Mouse (Mus musculus) testis, adult 2 months (tissue): ENCODE data around the gene Bcar3. TPM values are rescaled to one million over a fixed set of nuclear protein-coding genes. Genes with fewer than 3 reads are reported as not detected.
A peak's percentile ranks its signal among the peaks of the same experiment; 100 is the strongest.
"Not testable (repeated sequence)": the region's sequence is repeated elsewhere in the genome, so short reads cannot be mapped to it uniquely, and the experiment has no call there.

Experiments used
- H3K27ac ChIP-seq: fragments of 200-500 bp; 2 replicates; pipeline ENCODE4 v1.5.1; 2012; ENCODE audit warnings: low read depth, low read length; ENCODE audit not compliant: control insufficient read depth, insufficient read depth
- H3K27me3 ChIP-seq: fragments of 200-500 bp; 2 replicates; pipeline ENCODE4 v1.6.1; 2012; ENCODE audit warnings: mild to moderate bottlenecking, low read length, moderate library complexity; ENCODE audit not compliant: control insufficient read depth, insufficient read depth
- H3K36me3 ChIP-seq: fragments of 200-500 bp; 2 replicates; pipeline ENCODE4 v1.6.1; 2012; ENCODE audit warnings: mild to moderate bottlenecking, low read length; ENCODE audit not compliant: control insufficient read depth, insufficient read depth
- H3K4me1 ChIP-seq: fragments of 200-500 bp; 2 replicates; pipeline ENCODE4 v1.6.1; 2012; ENCODE audit warnings: low read length; ENCODE audit not compliant: control insufficient read depth, insufficient read depth
- H3K4me3 ChIP-seq: fragments of 200-500 bp; 2 replicates; pipeline ENCODE4 v1.5.1; 2012; ENCODE audit warnings: low read depth, mild to moderate bottlenecking, low read length, moderate library complexity, mixed read lengths; ENCODE audit not compliant: control insufficient read depth
- CTCF ChIP-seq: fragments of 200-500 bp; IDR thresholded peaks from 2 replicates; pipeline ENCODE4 v1.5.1; 2012; ENCODE audit warnings: low read depth, mild to moderate bottlenecking, inconsistent platforms, low read length, moderate library complexity; ENCODE audit not compliant: control insufficient read depth, insufficient read depth, insufficient replicate concordance
- POLR2A ChIP-seq: fragments of 200-500 bp; IDR thresholded peaks from 2 replicates; pipeline ENCODE4 v1.6.1; 2012; ENCODE audit warnings: low read depth, mild to moderate bottlenecking, inconsistent platforms, low read length, moderate library complexity; ENCODE audit not compliant: control insufficient read depth
- polyA plus RNA-seq: library from polyadenylated mRNA; depleted of rRNA; stranded (reverse); fragments of >200 nt; gene quantifications from 2 replicates; pipeline ENCODE4 v1.2.3, GENCODE M21; 2012

The Bcar3 gene
- polyA plus RNA-seq, 1 experiment = 12.5 TPM

GRCm38 (mm10) chr3:122275111-122275510 is 18.8 kb upstream of the Bcar3 start:
- TF ChIP-seq CTCF (no peak), POLR2A (no peak)
- Histone ChIP-seq H3K36me3 (no peaks in the 10 kb centered on the region; the same call in none of the 2 replicates), H3K27me3 (no peaks in the 10 kb centered on the region), H3K4me3 (peak overlapping the region; percentile 62), H3K27ac (no peak overlapping the region), H3K4me1 (peaks cover 2% of the 10 kb centered on the region; the same call in 1 of the 2 replicates)

DNA sequence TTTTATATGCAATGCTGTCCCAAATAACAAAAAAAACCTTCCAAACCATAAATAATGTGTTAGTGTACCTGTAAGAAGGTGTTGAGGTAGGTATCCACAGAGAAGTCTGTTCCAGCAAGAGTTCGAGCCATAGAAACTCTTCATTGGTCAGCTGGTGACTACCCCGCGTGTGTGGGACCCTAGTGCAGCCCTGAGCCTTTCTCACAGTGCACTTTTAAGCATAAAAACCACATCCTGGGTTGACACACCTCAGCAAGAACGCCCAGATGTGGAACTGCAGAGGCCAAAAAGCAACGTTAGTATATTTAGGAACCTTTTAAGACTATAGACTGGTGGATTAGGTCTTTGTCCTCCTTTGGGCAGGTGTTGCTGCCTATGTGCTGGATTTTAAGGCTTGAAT is 6.7 kb upstream of the Bcar3 start:
- H3K27ac ChIP-seq = no peak overlapping the region
- no peaks in the 10 kb centered on the region for H3K27me3 ChIP-seq
- H3K36me3 ChIP-seq = no peaks in the 10 kb centered on the region; the same call in 1 of the 2 replicates
- peaks cover 6% of the 10 kb centered on the region for H3K4me1 ChIP-seq
- H3K4me3 ChIP-seq = no peak overlapping the region
- TF ChIP-seq POLR2A (no peak), CTCF (no peak)

DNA sequence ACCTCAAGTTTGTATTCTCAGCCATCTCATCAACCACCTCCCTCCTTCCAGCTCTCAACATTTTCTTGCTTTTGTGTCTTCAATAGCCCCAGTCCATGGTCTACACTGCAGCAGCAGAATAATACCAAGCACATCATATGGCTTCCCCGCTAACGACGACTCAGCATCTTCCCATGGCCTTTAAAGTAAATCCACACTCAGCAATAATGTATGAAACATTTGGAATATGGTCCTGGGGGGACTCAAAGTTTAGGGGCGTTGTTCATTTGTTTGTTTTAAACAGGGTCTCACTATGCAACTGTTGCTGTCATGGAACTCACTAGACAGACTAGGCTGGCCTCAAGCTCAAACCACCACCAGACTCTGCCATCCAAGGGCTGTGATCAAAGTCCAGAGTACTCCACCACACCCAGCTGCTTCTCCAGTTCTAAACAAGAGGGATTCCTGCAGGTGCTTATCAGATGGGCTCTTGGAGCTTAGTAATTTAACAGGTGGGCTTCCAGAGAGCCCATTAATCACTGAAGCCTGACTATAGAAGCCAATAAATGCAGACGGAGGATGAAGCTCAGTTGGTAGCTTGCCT is 5.2 kb upstream of the Bcar3 start:
- Histone ChIP-seq H3K36me3 (no peaks in the 10 kb centered on the region; the same call in 1 of the 2 replicates), H3K4me3 (no peak overlapping the region), H3K27me3 (no peaks in the 10 kb centered on the region), H3K4me1 (peaks cover 10% of the 10 kb centered on the region), H3K27ac (no peak overlapping the region)
- TF ChIP-seq POLR2A (no peak), CTCF (no peak)

DNA sequence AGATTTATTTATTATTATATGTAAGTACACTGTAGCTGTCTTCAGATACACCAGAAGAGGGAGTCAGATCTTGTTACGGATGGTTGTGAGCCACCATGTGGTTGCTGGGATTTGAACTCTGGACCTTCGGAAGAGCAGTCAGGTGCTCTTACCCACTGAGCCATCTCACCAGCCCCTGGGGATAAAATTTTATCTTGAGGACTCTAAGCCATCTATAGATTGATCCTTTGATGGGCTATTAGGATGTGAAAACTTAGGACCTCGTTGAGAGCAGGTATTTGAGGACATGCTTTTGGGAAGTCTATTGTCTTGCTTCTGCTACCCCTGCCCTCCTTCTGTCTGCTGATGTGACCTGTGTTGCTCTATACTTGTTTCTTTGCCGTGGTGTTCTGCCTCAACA is 4.6 kb upstream of the Bcar3 start:
- H3K4me1 ChIP-seq, H3K27ac ChIP-seq, H3K4me3 ChIP-seq, H3K36me3 ChIP-seq, H3K27me3 ChIP-seq: not testable (repeated sequence)

DNA sequence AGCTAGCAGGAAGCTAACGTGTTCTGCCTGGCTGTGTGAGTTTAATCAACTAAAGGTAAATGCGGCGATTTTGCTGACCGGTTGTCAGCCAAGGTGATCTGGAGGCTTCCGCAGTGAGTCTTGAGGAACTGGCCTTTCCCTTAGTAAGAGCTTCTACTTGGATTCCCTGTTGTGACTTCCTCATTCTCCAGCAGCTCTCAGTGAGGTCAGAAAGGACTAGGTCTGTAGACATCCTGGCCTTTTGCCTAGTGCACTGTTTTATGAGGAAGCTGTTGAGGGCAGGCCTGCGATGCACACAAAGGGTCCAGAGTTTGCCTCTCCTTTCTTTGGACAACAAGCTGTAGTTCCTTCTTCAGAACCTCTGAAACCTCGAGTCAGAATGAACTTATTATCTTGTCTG is 3.2 kb upstream of the Bcar3 start:
- TF ChIP-seq CTCF (no peak), POLR2A (no peak)
- Histone ChIP-seq H3K4me1 (peaks cover 12% of the 10 kb centered on the region), H3K36me3 (no peaks in the 10 kb centered on the region; the same call in 1 of the 2 replicates), H3K27ac (peak overlapping the region; percentile 80), H3K4me3 (peak overlapping the region; percentile 30), H3K27me3 (no peaks in the 10 kb centered on the region)

- Histone ChIP-seq H3K4me1 (peaks cover 14% of the 10 kb centered on the region), H3K27ac (peak overlapping the region; percentile 97), H3K4me3 (peak overlapping the region; percentile 93), H3K36me3 (no peaks in the 10 kb centered on the region; the same call in 1 of the 2 replicates), H3K27me3 (no peaks in the 10 kb centered on the region)
- no peak for TF ChIP-seq CTCF
- TF ChIP-seq POLR2A = no peak
These were observed 2.1 kb upstream of the Bcar3 start for GRCm38 (mm10) chr3:122291828-122292227.

- Histone ChIP-seq H3K27me3 (no peaks in the 10 kb centered on the region), H3K36me3 (no peaks in the 10 kb centered on the region; the same call in 1 of the 2 replicates), H3K4me3 (peak overlapping the region; percentile 93), H3K27ac (peak overlapping the region; percentile 97), H3K4me1 (peaks cover 14% of the 10 kb centered on the region)
- TF ChIP-seq CTCF (0 out of 2 replicates have a peak, but pooled peaks have one; percentile 4), POLR2A (0 out of 2 replicates have a peak, but pooled peaks have one; percentile 6)
These were observed 1.4 kb upstream of the Bcar3 start for GRCm38 (mm10) chr3:122292300-122293222.
